Mouse (Mus musculus): Measurements from ENCODE around the gene Cir1. TPM values are rescaled to one million over a fixed set of nuclear protein-coding genes. Genes with fewer than 3 reads are reported as not detected.

The Cir1 gene
- polyA plus RNA-seq, 2 experiments, result 13.8 to 20.5 TPM

GRCm38 (mm10) chr2:73268836-73269395 lies 43.6 kb downstream of the Cir1 start:
- Histone ChIP-seq H3K9ac (replicated peaks) (no peak overlapping the region), H3K4me3 (ENCODE audit: insufficient read depth in 1 of 2, low read depth in 2 of 2, low read length in 2 of 2) (no peak overlapping the region), H3K27ac (no peak overlapping the region), H3K36me3 (replicated peaks; ENCODE audit: control insufficient read depth, insufficient read depth, low read depth) (no peaks in the 10 kb centered on the region), H3K27me3 (ENCODE audit: control insufficient read depth, insufficient read depth, low read length) (peaks cover 97% of the 10 kb centered on the region), H3K9me3 (ENCODE audit: control insufficient read depth, low read length) (no peaks in the 10 kb centered on the region), H3K4me2 (ENCODE audit: low read depth) (no peak overlapping the region), H3K4me1 (replicated peaks; ENCODE audit: control insufficient read depth in 2 of 2, insufficient read depth in 2 of 2, low read length in 1 of 2) (peaks cover 0 to 5% of the 10 kb centered on the region in 2 experiments; a peak in 3 of 4 replicates)
- WGBS (ENCODE audit: insufficient replicate concordance), result 7% methylated on average over 8 of the region's 8 CpGs
- DNase-seq (ENCODE audit: low read depth in 3 of 3, low spot score in 3 of 3) (no peak), ATAC-seq (ENCODE audit: insufficient read depth) (no peak)
- no peak for TF ChIP-seq EP300 (IDR thresholded peaks at IDR 0.05; ENCODE audit: low read depth)
- no peak for TF ChIP-seq CTCF (IDR thresholded peaks at IDR 0.05; ENCODE audit: low read depth)

GRCm38 (mm10) chr2:73268281-73268680 lies 44.2 kb downstream of the Cir1 start:
- ATAC-seq (ENCODE audit: insufficient read depth) (no peak), DNase-seq (ENCODE audit: low read depth in 3 of 3, low spot score in 3 of 3) (no peak)
- Histone ChIP-seq H3K9me3 (ENCODE audit: control insufficient read depth, low read length) (no peaks in the 10 kb centered on the region), H3K9ac (replicated peaks) (no peak overlapping the region), H3K4me1 (replicated peaks; ENCODE audit: control insufficient read depth in 2 of 2, insufficient read depth in 2 of 2, low read length in 1 of 2) (peaks cover 0 to 5% of the 10 kb centered on the region in 2 experiments; a peak in 3 of 4 replicates), H3K4me2 (ENCODE audit: low read depth) (no peak overlapping the region), H3K27me3 (ENCODE audit: control insufficient read depth, insufficient read depth, low read length) (peaks cover 97% of the 10 kb centered on the region), H3K36me3 (replicated peaks; ENCODE audit: control insufficient read depth, insufficient read depth, low read depth) (no peaks in the 10 kb centered on the region), H3K27ac (no peak overlapping the region), H3K4me3 (ENCODE audit: insufficient read depth in 1 of 2, low read depth in 2 of 2, low read length in 2 of 2) (no peak overlapping the region)
- TF ChIP-seq CTCF (IDR thresholded peaks at IDR 0.05; ENCODE audit: low read depth) (no peak), EP300 (IDR thresholded peaks at IDR 0.05; ENCODE audit: low read depth) (no peak)
- WGBS (ENCODE audit: insufficient replicate concordance), result 2% methylated on average over 12 of the region's 12 CpGs

GRCm38 (mm10) chr2:73267818-73268217 lies 44.7 kb downstream of the Cir1 start:
- peaks cover 0 to 5% of the 10 kb centered on the region in 2 experiments; a peak in 3 of 4 replicates for H3K4me1 ChIP-seq (replicated peaks; ENCODE audit: control insufficient read depth in 2 of 2, insufficient read depth in 2 of 2, low read length in 1 of 2)
- H3K9ac ChIP-seq (replicated peaks), result no peak overlapping the region
- no peak overlapping the region for H3K4me3 ChIP-seq (ENCODE audit: insufficient read depth in 1 of 2, low read depth in 2 of 2, low read length in 2 of 2)
- H3K27me3 ChIP-seq (ENCODE audit: control insufficient read depth, insufficient read depth, low read length), result peaks cover 97% of the 10 kb centered on the region
- ATAC-seq (ENCODE audit: insufficient read depth) (no peak), DNase-seq (ENCODE audit: low read depth in 3 of 3, low spot score in 3 of 3) (no peak)
- no peaks in the 10 kb centered on the region for H3K9me3 ChIP-seq (ENCODE audit: control insufficient read depth, low read length)
- H3K27ac ChIP-seq, result no peak overlapping the region
- H3K36me3 ChIP-seq (replicated peaks; ENCODE audit: control insufficient read depth, insufficient read depth, low read depth), result no peaks in the 10 kb centered on the region
- WGBS (ENCODE audit: insufficient replicate concordance), result 5% methylated on average over 4 of the region's 4 CpGs
- TF ChIP-seq EP300 (IDR thresholded peaks at IDR 0.05; ENCODE audit: low read depth), result no peak
- no peak for TF ChIP-seq CTCF (IDR thresholded peaks at IDR 0.05; ENCODE audit: low read depth)
- no peak overlapping the region for H3K4me2 ChIP-seq (ENCODE audit: low read depth)

- WGBS (ENCODE audit: insufficient replicate concordance), result 25% methylated on average over 3 of the region's 3 CpGs
- Histone ChIP-seq H3K4me3 (ENCODE audit: insufficient read depth in 1 of 2, low read depth in 2 of 2, low read length in 2 of 2) (no peak overlapping the region), H3K4me1 (replicated peaks; ENCODE audit: control insufficient read depth in 2 of 2, insufficient read depth in 2 of 2, low read length in 1 of 2) (peaks cover 0 to 2% of the 10 kb centered on the region in 2 experiments; a peak in 2 of 4 replicates), H3K9ac (replicated peaks) (no peak overlapping the region), H3K36me3 (replicated peaks; ENCODE audit: control insufficient read depth, insufficient read depth, low read depth) (no peaks in the 10 kb centered on the region), H3K4me2 (ENCODE audit: low read depth) (no peak overlapping the region), H3K27me3 (ENCODE audit: control insufficient read depth, insufficient read depth, low read length) (peaks cover 96% of the 10 kb centered on the region), H3K27ac (no peak overlapping the region), H3K9me3 (ENCODE audit: control insufficient read depth, low read length) (no peaks in the 10 kb centered on the region)
- no peak for DNase-seq (ENCODE audit: low read depth in 3 of 3, low spot score in 3 of 3)
- ATAC-seq (ENCODE audit: insufficient read depth), result no peak
- TF ChIP-seq CTCF (IDR thresholded peaks at IDR 0.05; ENCODE audit: low read depth) (no peak), EP300 (IDR thresholded peaks at IDR 0.05; ENCODE audit: low read depth) (no peak)
These were observed 45.3 kb downstream of the Cir1 start for GRCm38 (mm10) chr2:73267231-73267630.

- Histone ChIP-seq H3K36me3 (replicated peaks; ENCODE audit: control insufficient read depth, insufficient read depth, low read depth) (no peaks in the 10 kb centered on the region), H3K4me2 (ENCODE audit: low read depth) (no peak overlapping the region), H3K4me1 (replicated peaks; ENCODE audit: control insufficient read depth in 2 of 2, insufficient read depth in 2 of 2, low read length in 1 of 2) (peaks cover 0 to 2% of the 10 kb centered on the region in 2 experiments; a peak in 1 of 4 replicates), H3K9me3 (ENCODE audit: control insufficient read depth, low read length) (no peaks in the 10 kb centered on the region), H3K9ac (replicated peaks) (no peak overlapping the region), H3K27me3 (ENCODE audit: control insufficient read depth, insufficient read depth, low read length) (peaks cover 96% of the 10 kb centered on the region), H3K27ac (no peak overlapping the region), H3K4me3 (ENCODE audit: insufficient read depth in 1 of 2, low read depth in 2 of 2, low read length in 2 of 2) (no peak overlapping the region)
- WGBS (ENCODE audit: insufficient replicate concordance), result 30% methylated on average over 1 of the region's 1 CpGs
- TF ChIP-seq CTCF (IDR thresholded peaks at IDR 0.05; ENCODE audit: low read depth) (no peak), EP300 (IDR thresholded peaks at IDR 0.05; ENCODE audit: low read depth) (no peak)
- ATAC-seq (ENCODE audit: insufficient read depth) (no peak), DNase-seq (ENCODE audit: low read depth in 3 of 3, low spot score in 3 of 3) (no peak)
These were observed 45.9 kb downstream of the Cir1 start for GRCm38 (mm10) chr2:73266623-73267022.
